In genomic region chr13:70610431-70611420, GRCm38 (mm10) we compare ENCODE assay signal across 9 mouse cellular contexts. TPM values are rescaled to one million over a fixed set of nuclear protein-coding genes. Genes with fewer than 3 reads are reported as not detected.
DNase-seq lines count a peak whose midpoint lies in the region; ATAC-seq and TF ChIP-seq lines count a peak whose summit lies in the region.
"Had no signal": no experiment of that assay in that cellular context is flagged by ENCODE, and none has a peak within 500 bp of the region (broad histone marks: within the 10 kb centered on the region; RNA-seq: fewer than 3 reads in every experiment).

No protein-coding gene starts in this region.

- H3K27me3 ChIP-seq in thymus, adult 2 months (ENCODE audit: control insufficient read depth, insufficient read depth, low read length) = no peaks in the 10 kb centered on the region
- H3K27me3 ChIP-seq in cerebellum, adult 2 months (ENCODE audit: control insufficient read depth, insufficient read depth, low read length) = no peaks in the 10 kb centered on the region
- H3K27me3 ChIP-seq in hindbrain, embryonic 15.5 days = no peaks in the 10 kb centered on the region
- no peaks in the 10 kb centered on the region for H3K27me3 ChIP-seq in small intestine, adult 2 months (ENCODE audit: control insufficient read depth, insufficient read depth, low read length)
- H3K27me3 ChIP-seq: embryonic facial prominence, embryonic 12.5 days had no signal

- no peak overlapping the region for H3K4me2 ChIP-seq in hindbrain, embryonic 15.5 days
- H3K4me2 ChIP-seq: embryonic facial prominence, embryonic 12.5 days had no signal

- no peak overlapping the region for H3K9ac ChIP-seq in hindbrain, embryonic 15.5 days
- H3K9ac ChIP-seq: embryonic facial prominence, embryonic 12.5 days had no signal

- ATAC-seq in hindbrain, embryonic 15.5 days (ENCODE audit: low FRiP score, low read depth) = peak; percentile 55; the same call in 1 of the 2 replicates

- no peaks in the 10 kb centered on the region for H3K4me1 ChIP-seq in thymus, adult 2 months (replicated peaks; ENCODE audit: control insufficient read depth, insufficient read depth, low read length)
- H3K4me1 ChIP-seq in cerebellum, adult 2 months (ENCODE audit: control insufficient read depth, insufficient read depth, low read length) = no peaks in the 10 kb centered on the region
- H3K4me1 ChIP-seq in hindbrain, embryonic 15.5 days (replicated peaks) = no peaks in the 10 kb centered on the region
- no peaks in the 10 kb centered on the region for H3K4me1 ChIP-seq in small intestine, adult 2 months (ENCODE audit: control insufficient read depth, insufficient read depth, insufficient read length, low read length)
- H3K4me1 ChIP-seq: embryonic facial prominence, embryonic 12.5 days had no signal

- no peak overlapping the region for H3K4me3 ChIP-seq in thymus, adult 2 months (ENCODE audit: control insufficient read depth, insufficient read depth, low read length)
- H3K4me3 ChIP-seq in cerebellum, adult 2 months (replicated peaks; ENCODE audit: insufficient read depth, low read depth, low read length) = no peak overlapping the region
- no peak overlapping the region for H3K4me3 ChIP-seq in hindbrain, embryonic 15.5 days
- no peak overlapping the region for H3K4me3 ChIP-seq in small intestine, adult 2 months (ENCODE audit: low read depth, low read length)
- H3K4me3 ChIP-seq: embryonic facial prominence, embryonic 12.5 days had no signal

- peaks cover 35% of the 10 kb centered on the region for H3K36me3 ChIP-seq in thymus, adult 2 months (ENCODE audit: control insufficient read depth, insufficient read depth, low read length)
- peaks cover 81% of the 10 kb centered on the region for H3K36me3 ChIP-seq in hindbrain, embryonic 15.5 days
- peaks cover 64% of the 10 kb centered on the region for H3K36me3 ChIP-seq in small intestine, adult 2 months (ENCODE audit: control insufficient read depth, insufficient read depth, low read length)

- TF ChIP-seq CTCF in thymus, adult 2 months (IDR thresholded peaks at IDR 0.05; ENCODE audit: borderline replicate concordance, control insufficient read depth, extremely low read depth, insufficient read depth, low read length, poor library complexity) = peak; percentile 26; the same call in 1 of the 2 replicates
- peak; percentile 68 for TF ChIP-seq CTCF in cerebellum, adult 2 months (IDR thresholded peaks at IDR 0.05; ENCODE audit: borderline replicate concordance, insufficient read depth, low read depth, low read length)
- peak; percentile 71; the same call in 1 of the 2 replicates for TF ChIP-seq CTCF in small intestine, adult 2 months (IDR thresholded peaks at IDR 0.05; ENCODE audit: extremely low read depth, insufficient read length, insufficient replicate concordance, low read depth, low read length)

- no peaks in the 10 kb centered on the region for H3K9me3 ChIP-seq in hindbrain, embryonic 15.5 days
- H3K9me3 ChIP-seq: embryonic facial prominence, embryonic 12.5 days had no signal

- WGBS in thymus, adult 2 months = 90% methylated on average over 15 of the region's 15 CpGs
- WGBS in cerebellum, adult 2 months = 88% methylated on average over 15 of the region's 15 CpGs
- WGBS in hindbrain, embryonic 15.5 days = 89% methylated on average over 15 of the region's 15 CpGs
- 86% methylated on average over 15 of the region's 15 CpGs for WGBS in small intestine, adult 2 months

- peak; percentile 49 for DNase-seq in thymus, adult 2 months
- no peak for DNase-seq in thymus, adult 18-20 months
- peak; percentile 52 to 65 for DNase-seq in cerebellum, adult 2 months
- peak; percentile 51 for DNase-seq in forelimb bud, embryonic 11.5 days (ENCODE audit: low read depth, low spot score)
- peak; percentile 51 to 63 for DNase-seq in layer of hippocampus, postnatal 14 days (ENCODE audit: low spot score in 2 of 2)
- DNase-seq in mesoderm, embryonic 11.5 days (ENCODE audit: low read depth, low spot score) = peak; percentile 74

- H3K27ac ChIP-seq in thymus, adult 2 months (ENCODE audit: control insufficient read depth, insufficient read depth, low read length) = no peak overlapping the region
- H3K27ac ChIP-seq in cerebellum, adult 2 months (ENCODE audit: insufficient read depth, low read length) = no peak overlapping the region
- no peak overlapping the region for H3K27ac ChIP-seq in hindbrain, embryonic 15.5 days (replicated peaks)
- H3K27ac ChIP-seq in small intestine, adult 2 months (ENCODE audit: insufficient read depth, low read depth, low read length) = no peak overlapping the region
- H3K27ac ChIP-seq: embryonic facial prominence, embryonic 12.5 days had no signal

- TF ChIP-seq POLR2A in thymus, adult 2 months (IDR thresholded peaks at IDR 0.05; ENCODE audit: control insufficient read depth, extremely low read depth, insufficient read depth, low read length, poor library complexity) = no peak
- TF ChIP-seq POLR2A in cerebellum, adult 2 months (IDR thresholded peaks at IDR 0.05; ENCODE audit: borderline replicate concordance, insufficient read depth, low read length) = no peak
- TF ChIP-seq POLR2A in small intestine, adult 2 months (IDR thresholded peaks at IDR 0.05; ENCODE audit: low read depth, low read length) = no peak

RNA-seq across cellular contexts. Expression of gene Ice1, which starts 26.7 kb away (rescaled TPM):
- polyA plus RNA-seq in thymus, adult 2 months (2012; rRNA removed) = 35.7 and 36.7 TPM in 2 replicates
- 82.5 and 84.8 TPM in 2 replicates for polyA plus RNA-seq in cerebellum, adult 2 months (2012; rRNA removed)
- 29.7 and 32.4 TPM in 2 replicates for polyA plus RNA-seq in hindbrain, embryonic 15.5 days (2015; fragmentation: Nextera tagmentation; extraction: Ambion mirVana)
- 10 to 100 TPM; 60.6 to 67.0 TPM for total RNA-seq in layer of hippocampus, postnatal 14 days (2021)
- 5.2 and 7.7 TPM in 2 replicates for polyA plus RNA-seq in small intestine, adult 2 months (2012; rRNA removed)

Comparison
In these comparisons a context has a peak if more than half of its experiments do, and no peak if none do; other contexts are left out.
1. DNase-seq: peak in thymus, adult 2 months (single experiment), cerebellum, adult 2 months (2 of 2), forelimb bud, embryonic 11.5 days (single experiment), layer of hippocampus, postnatal 14 days (2 of 2) and mesoderm, embryonic 11.5 days (single experiment); none in thymus, adult 18-20 months (0 of 2).
2. Peak in every context shown above with its lines, with median percentiles within 50 percentile points of each other: CTCF ChIP-seq.